Mouse (Mus musculus): ENCODE results near the gene Dnajb2. TPM values are rescaled to one million over a fixed set of nuclear protein-coding genes. Genes with fewer than 3 reads are reported as not detected.

Gene Dnajb2
- total RNA-seq (2023): 8.1 and 8.6 TPM in 2 replicates

DNA sequence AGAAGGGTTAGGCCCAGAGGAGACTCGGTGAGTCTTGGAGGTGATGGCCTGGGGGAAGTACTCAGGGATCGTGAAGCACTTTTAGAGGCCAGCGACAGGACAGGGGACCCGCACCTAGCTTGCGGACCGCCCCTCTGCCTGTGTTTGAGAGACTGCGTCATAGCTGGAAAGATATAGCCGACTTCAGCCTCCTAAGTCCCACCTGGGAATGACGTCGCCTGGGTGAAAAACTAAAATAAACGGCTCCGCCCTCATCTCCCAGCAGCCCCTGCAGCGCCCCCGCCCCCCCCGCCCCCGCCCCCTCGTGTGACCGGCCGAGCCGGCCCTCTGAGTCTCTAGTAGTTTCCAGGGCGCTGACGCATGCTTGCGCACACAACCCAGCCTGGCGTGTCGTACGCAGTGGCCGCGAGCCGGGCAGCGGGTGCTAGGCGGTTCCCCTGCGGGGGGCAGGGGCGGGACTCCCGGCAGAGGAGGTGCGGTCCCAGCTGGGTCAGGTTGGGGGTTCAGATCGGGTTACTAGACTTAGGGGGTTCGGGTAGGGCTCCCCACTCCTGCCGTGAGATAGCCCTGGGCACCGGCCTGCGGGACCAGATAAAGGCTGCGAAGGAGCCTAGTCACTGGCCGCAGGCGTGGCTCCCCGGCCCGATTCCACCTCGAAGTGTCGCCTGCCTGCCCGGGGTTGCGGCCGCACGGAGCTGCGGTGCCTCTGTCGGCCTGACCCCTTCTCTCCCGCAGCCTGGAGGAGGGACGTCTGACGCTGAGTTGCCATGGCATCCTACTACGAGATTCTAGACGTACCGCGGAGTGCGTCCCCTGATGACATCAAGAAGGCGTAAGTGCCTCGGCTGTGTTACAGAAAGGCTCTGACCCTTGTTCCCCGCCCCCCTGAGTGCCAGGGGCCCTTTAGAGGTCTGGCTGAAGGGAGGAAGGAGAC, at the start of gene Dnajb2:
Gene Dnajb2, plus strand, starts transcription at position 290 of the 934 bp plus-strand sequence.

DNA sequence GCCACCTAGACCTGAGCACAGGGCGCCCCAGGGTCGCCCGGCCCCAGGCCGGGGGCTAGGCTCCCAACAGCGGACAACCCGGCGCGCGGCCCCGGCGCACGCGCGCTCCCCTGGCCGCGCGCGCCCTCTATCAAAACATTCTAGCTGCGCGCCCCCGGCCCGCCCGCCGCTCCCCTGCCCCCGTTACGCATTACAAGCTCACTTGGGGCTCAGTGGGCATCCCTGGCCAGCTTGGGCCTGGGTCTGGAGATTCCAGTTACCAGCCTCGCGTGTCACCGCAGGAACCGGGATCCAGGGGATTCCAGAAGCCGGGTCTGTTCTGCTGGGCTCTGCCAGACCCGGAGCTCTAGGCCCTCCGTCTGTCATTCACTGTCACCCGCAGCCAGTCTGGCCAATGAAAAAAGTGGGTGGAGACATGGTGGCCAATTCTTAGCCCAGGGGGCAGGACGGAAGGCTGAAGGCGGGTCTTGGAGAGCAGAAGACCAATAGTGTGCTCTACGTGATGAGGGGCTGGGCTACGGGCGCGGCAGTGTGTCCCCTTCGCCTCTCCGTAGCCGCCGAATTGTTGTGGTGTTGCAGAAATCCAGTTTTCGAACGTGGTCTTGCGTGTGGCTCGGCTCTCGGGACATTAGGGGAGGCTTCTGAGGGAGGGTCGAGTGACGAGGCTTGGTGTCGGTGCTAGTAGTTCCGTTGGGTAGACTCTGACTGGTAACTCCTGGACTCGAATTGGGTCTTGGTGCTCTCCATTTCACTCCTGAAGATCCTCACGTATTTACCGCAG, 44.4 kb upstream of the Dnajb2 start, which contains the start of the genes Ankzf1 and Atg9a:
Gene Ankzf1, plus strand, starts transcription at position 530 of the 781 bp plus-strand sequence.
Gene Atg9a, minus strand, starts transcription at position 575 of the 781 bp plus-strand sequence.

DNA sequence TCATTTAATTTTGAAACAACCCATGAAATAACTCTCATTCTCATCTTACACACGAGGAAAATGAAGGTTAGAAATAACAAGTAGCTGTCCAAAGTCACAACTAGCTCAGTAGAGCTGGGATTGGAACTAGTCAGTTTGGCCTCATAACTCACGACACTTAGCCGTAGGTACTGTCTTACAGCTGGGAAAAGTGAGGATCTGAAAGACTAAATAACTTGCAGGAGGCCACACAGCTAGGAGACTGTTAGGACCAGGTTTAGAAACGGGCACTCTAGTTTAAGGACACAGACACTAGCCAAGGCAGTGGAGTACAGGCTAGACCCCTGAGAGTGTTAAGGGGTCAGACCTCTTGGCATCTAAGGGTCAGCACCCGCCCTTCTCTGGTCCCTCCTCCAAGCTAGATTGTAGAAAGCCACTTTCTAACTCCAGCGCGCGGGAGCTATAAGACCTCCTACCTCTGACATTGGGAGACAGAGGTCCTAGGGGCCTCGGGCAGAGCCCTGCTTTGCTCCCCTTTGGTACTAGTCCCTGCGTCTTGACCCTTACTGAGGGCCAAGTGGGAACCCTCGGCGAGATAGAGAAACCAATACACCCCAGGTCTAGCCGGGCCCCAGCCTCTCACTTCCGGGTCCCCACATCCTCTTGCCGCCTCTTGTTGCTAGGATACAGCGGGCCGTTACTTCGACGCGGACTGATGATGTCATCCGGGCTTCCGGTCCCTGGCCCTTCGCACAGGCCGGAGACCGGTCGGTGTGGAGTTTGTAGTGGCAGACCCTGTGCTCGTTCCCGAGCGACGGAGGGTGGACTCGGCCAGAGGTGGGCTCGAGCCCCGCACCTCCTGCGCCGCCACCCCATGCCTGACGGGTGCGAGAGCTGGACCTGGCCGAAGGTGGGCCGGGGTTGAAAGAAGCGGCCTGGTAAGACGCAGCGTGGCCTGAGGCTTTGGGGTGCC, 25.8 kb upstream of the Dnajb2 start, which contains the start of the genes Glb1l and Stk16:
Gene Glb1l, minus strand, starts transcription at position 678 of the 952 bp plus-strand sequence.
Gene Stk16, plus strand, starts transcription at position 703 of the 952 bp plus-strand sequence.

GRCm38 (mm10) chr1:75219531-75219930, 16.7 kb upstream of the Dnajb2 start, which contains the start of gene Tuba4a:
Gene Tuba4a (minus strand): TSS chr1:75219865.

GRCm38 (mm10) chr1:75231664-75232152, 4.5 kb upstream of the Dnajb2 start, which contains the start of gene A630095N17Rik:
Gene A630095N17Rik (minus strand): TSS chr1:75232102.

DNA sequence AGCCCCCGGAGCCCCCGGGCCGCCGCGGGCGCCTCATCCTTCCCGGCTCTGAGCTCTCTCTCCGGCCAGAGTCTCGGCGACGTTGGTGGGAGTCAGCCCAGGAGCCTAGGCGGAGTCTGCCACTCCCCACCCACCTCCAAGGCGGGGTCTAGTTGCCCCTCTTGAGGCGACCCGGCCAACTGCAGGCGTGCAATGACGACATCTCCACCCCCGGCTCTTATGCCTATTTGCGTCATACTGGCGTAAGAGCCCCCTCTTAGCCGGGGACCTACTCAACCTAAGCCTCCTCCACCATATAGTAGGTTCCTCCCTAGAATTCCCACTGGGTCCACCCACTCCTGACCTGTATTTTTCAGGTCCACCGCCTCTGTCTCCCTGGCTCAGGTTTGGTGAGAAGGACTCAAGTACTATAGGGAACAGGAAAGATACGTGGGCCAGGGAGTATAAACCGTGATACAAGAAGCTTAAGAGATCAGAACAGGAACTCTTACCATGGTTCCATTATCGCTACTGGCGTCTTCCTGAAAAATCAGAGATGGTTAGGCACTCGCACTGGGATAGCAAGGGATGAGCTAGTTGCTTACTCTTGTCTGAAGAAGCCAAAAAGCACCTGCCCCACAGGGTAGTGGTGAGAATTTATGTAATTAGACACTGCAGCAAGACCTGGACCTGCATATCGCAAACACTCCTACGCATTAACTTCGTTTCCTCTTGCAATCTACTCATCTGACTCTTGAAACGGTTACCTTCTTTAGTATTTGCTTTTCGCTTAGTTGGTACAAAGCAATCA, 28.1 kb downstream of the Dnajb2 start, which contains the start of gene Ptprn:
Gene Ptprn, minus strand, starts transcription at position 412 of the 790 bp plus-strand sequence.

GRCm38 (mm10) chr1:75278228-75278627, 42.0 kb downstream of the Dnajb2 start, which contains the start of gene Resp18:
Gene Resp18 (minus strand): TSS chr1:75278415.

Other genes with a start within 250 kb of the Dnajb2 start
- gene Nhej1, start 111.2 kb upstream of the Dnajb2 start, total RNA-seq (2023): 7.6 and 8.1 TPM in 2 replicates
- 0.66 and 1.6 TPM in 2 replicates for gene Slc23a3, start 102.5 kb upstream of the Dnajb2 start, total RNA-seq (2023)
- 93.3 and 112 TPM in 2 replicates for gene Cnppd1, start 93.7 kb upstream of the Dnajb2 start, total RNA-seq (2023)
- gene Retreg2, start 93.6 kb upstream of the Dnajb2 start, total RNA-seq (2023): 56.2 and 75.7 TPM in 2 replicates
- 49.3 and 60.3 TPM in 2 replicates for gene Zfand2b, start 67.8 kb upstream of the Dnajb2 start, total RNA-seq (2023)
- 3.5 and 3.7 TPM in 2 replicates for gene Abcb6, start 56.0 kb upstream of the Dnajb2 start, total RNA-seq (2023)
- gene Ankzf1, start 44.3 kb upstream of the Dnajb2 start, total RNA-seq (2023): 13.6 and 14.8 TPM in 2 replicates
- gene Atg9a, start 44.2 kb upstream of the Dnajb2 start, total RNA-seq (2023): 83.0 and 94.0 TPM in 2 replicates
- gene Glb1l, start 25.6 kb upstream of the Dnajb2 start, total RNA-seq (2023): 15.8 and 23.2 TPM in 2 replicates
- gene Stk16, start 25.6 kb upstream of the Dnajb2 start, total RNA-seq (2023): 115 and 135 TPM in 2 replicates
- gene Tuba4a, start 16.5 kb upstream of the Dnajb2 start, total RNA-seq (2023): 402 and 434 TPM in 2 replicates
- gene A630095N17Rik, start 4.3 kb upstream of the Dnajb2 start, total RNA-seq (2023): not detected in 2 replicates
- gene Ptprn, start 28.1 kb downstream of the Dnajb2 start, total RNA-seq (2023): not detected in 2 replicates
- gene Resp18, start 42.0 kb downstream of the Dnajb2 start, total RNA-seq (2023): not detected in 2 replicates
- 22.2 and 23.2 TPM in 2 replicates for gene Dnpep, start 81.6 kb downstream of the Dnajb2 start, total RNA-seq (2023)
- gene Des, start 123.9 kb downstream of the Dnajb2 start, total RNA-seq (2023): not detected in 2 replicates
- gene Speg, start 138.9 kb downstream of the Dnajb2 start, total RNA-seq (2023): 0.54 TPM in 1 of 2 replicates, not detected in the other
- 31.5 and 33.7 TPM in 2 replicates for gene Gmppa, start 199.5 kb downstream of the Dnajb2 start, total RNA-seq (2023)
- gene Asic4, start 214.0 kb downstream of the Dnajb2 start, total RNA-seq (2023): not detected in 2 replicates
- gene Chpf, start 242.9 kb downstream of the Dnajb2 start, total RNA-seq (2023): 0.43 and 1.5 TPM in 2 replicates
- gene Tmem198, start 243.1 kb downstream of the Dnajb2 start, total RNA-seq (2023): not detected in 2 replicates

Measured in neutrophil, adult 65 days (primary cell).